Mouse (Mus musculus) embryo, embryonic 10.5 days (tissue): ENCODE data around the gene Hook1.
"Not testable (repeated sequence)": the region's sequence is repeated elsewhere in the genome, so short reads cannot be mapped to it uniquely, and the experiment has no call there.

Experiments used
- DNase-seq: peaks from one replicate; pipeline ENCODE4 v3.0.0-alpha.2; 2015; ENCODE audit warnings: low spot score

Gene Hook1

DNA sequence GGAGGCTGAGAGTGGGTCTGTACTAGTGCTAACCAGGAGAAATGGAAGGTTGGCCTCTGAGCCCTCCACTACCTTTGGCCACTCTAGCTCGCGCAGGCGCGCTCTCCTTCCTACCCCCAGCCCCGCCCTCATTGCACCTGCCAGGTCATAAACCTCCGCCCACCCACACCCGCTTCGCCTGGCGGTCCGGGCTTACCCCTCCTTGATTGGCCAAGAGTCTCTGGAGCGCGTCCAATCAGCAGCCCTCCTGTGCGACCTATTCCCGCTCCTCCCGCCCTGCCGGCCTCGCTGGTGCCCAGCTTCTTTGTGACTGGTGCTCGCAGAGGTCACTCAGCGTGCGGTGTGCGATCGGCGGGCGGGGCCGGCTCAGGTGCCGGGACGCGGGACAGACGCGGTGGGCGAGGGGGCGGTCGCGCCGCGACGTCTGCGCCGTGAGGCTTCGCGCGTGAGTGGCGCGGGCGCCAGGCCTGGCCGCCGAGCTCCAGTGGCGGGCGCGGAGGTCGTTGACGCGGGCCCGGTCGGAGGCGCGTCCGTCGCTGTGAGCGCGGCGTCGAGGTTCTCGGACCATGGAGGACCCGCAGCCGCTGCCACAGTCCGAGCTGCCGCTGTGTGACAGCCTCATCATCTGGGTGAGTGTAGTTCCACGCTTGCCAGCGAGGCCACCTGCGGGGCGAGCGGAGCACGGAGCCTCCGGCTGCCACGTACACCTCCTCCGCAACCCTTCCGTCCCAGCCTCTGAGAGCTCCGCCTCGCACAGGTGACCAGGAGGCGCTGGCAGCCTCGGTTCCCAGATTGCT lies at the start of gene Hook1:
Gene Hook1 (plus strand): TSS at position 313 of the 797 bp plus-strand sequence.
- peak; percentile 94 for DNase-seq

DNA sequence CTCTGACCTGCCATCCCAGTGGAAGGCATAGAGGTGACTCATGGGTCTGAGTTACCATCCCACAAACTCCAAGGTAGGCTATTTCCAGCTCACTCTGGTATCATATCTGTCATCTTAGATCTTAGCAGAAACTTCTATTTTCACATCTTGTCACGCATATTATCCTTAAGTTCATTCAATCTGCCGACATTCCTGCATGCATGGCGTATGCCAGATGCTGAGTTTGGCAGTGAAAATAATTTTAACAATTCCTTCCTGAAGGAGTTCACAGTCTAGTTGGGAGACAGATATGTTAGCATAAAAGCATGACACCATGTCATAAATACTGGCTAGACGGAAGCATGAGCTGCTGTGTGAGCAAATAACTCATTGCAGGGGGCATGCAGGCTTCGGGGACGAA lies 49.3 kb upstream of the Hook1 start:
- DNase-seq = no peak

DNA sequence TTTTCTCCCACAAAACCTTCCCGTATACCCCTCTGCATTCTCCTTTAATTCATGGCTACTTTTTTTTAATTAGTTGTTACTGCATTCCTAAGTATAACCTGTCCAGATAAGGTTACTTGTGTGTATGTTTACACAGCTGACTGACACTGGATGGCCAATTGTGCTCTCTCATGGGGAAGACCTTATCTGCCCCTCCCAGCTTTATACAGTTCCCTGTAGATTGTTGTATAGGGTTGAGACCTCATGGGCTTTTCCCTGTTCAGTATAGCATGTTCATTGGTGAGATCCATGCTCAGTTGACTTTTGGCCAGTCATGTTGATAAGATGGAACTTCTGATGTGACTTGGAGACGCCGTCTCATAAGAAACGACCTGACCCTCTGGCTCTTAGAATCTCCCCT lies 46.6 kb upstream of the Hook1 start:
- DNase-seq = no peak

DNA sequence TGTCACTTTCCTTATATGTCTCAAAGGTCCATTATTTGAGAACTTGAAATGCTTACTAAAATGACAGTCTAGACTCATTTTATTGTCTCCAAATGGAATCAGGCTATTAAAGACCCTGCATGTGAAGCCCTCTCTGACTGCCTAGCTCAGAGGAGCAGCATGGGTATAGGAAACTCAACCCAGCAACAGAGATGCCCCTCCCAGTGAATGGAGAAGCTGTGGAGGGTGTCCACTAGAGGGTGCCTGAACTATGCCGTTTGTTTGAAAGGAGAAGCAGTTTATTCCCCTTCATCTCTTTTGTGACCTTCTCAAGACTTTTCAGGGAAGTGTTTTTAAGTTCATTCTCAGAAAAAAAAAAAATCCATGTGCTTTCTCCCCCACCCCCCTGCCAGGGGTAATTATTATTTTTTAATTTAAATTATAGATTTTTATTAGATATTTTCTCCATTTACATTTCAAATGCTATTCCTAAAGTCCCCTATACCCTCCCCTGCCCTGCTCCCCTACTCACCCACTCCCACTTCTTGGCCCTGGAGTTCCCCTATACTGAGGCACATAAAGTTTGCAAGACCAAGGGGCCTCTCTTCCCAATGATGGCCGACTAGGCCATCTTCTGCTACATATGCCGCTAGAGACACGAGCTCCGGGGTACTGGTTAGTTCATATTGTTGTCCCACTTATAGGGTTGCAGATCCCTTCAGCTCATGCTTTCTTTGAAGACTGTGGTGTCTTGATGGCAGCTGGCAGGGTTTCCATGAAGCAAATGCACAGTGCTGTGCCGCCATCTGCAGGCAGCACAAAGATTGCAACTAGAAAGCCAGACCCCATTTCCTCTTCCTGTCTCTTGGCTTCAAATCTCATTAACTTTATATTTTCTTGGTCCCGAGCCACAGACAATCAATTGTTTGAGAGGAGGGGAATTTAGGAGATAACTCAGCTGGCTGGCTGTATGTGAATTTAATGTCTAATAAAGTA lies 42.5 kb upstream of the Hook1 start:
- DNase-seq = peak; percentile 91

DNA sequence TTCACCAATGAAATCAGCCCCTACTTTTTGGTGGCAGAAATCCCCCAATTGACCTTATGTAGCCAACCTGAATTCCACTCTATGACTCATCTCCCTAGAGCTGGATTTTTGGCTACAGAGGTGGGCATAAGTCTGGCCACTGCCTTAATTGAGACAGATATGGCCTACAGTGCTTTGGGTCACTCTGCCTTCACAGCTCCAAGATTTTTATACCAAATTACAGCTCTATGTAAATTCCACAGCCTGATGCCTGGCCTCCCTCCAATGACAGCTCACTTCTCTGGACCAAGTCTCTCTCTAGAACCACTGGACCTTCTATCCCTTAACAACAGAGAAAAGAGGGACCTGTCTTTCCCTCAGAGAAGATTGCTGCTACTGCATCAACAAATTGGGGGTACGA lies 38.2 kb upstream of the Hook1 start:
- no peak for DNase-seq

DNA sequence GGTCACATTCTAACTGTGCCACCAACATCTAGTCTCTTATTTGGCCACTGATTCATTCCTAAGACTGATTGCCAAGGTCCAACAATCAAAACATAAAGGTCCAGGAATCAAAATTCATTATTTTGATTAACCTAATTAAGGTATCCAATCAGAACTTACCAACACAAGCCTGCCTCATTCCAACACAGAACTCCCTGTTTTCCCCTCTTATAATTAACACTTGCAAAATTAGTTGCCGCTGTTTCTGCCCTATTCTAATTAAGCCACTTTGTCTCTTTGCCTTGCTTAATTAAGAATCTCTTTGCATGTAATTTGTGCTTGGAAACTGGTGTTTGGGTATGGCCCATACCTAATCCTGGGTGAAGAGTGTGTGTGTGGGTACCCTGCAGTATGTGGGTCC lies 37.1 kb upstream of the Hook1 start:
- no peak for DNase-seq

DNA sequence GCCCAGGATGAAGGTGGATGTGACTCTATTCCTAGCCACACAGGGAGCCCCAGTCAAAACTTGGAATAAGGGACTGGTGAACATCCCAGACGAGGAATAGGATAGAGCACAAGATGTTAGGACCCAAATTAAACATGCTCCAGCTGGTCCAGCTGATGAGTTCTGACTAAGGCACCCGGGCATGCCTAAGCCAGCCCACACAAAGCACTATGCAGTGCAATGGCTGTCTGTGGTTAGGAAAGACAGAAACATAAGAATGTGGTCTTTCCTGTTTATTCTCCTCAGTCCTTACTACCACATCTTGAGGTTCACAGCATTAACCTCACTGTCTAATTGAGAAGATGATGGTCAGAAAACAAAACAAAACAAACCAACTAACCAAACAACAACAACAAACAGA lies 35.7 kb upstream of the Hook1 start:
- DNase-seq = no peak

DNA sequence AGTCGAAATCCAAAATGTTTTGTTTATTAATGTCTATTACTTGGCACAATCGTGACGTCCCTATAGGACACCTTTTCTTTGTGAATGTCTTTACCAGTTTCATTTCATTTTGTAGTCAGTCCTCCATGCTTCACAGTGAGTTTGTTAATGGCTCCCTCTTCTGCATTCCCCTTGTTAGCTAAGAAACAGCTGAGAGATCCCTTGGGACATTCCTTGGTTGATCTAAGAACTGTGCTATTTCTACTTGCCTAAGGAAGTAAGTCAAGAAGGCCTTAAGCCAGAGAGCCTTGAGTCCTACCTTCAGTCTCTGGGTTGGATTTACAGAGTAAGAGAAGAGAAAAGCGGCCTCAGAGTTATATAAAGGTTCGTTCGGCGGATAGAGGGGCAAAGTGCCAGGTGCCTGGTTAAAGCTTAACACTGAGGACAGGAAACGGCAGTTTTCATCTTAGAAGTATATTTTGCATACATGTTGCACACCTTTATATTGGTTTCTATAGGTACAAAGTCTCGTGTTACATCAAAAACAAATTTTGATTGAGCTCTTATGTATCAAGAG lies 33.2 kb upstream of the Hook1 start:
- no peak for DNase-seq

DNA sequence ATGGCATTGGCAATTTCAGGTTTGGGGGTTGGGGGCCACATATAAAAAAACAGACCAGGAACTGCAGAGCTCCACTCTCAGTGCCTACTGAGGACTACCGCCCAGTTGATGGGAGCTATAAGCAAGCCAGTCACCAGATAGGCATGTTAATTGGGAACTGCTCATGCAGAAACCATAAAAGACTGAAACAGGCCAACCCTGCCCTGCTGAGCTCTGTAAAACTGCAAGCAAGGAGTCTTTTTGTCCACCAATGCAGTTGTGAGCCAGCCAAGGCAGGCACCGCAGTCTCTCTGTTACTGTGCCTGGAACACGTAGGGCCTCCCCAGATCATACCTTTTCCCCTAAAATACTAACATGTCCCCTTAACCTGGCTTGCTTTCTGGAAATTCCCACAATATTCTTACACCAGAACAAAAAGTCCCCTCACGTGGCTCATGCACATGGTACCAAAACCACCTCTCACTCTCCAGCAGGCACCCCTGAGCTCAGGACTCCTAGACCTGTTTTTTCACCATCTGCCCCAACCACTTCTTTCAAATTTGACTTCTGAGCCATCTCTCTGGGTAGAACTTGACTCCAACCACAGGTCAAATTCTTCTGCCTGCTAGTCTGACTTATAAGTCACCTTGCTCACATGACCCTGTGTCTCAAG lies 32.5 kb upstream of the Hook1 start:
- DNase-seq = no peak

DNA sequence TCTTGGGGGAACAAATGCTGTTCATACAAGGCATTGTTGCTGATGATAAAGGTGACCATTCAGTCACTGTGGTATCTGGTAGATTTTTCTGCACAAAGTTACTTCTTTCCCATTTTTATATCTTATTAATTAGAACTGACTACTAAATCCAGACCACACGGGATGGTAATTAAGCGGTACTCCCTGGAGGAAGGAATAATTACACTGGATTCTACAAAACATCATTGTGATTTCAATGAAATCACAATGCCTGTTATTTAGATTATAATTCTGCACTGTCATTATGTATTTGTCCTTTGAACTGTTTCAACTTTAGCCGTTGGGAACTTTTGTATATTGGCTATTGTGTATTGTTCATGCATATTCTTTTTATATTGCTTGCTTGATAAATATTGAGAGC lies 28.3 kb upstream of the Hook1 start:
- DNase-seq = no peak

DNA sequence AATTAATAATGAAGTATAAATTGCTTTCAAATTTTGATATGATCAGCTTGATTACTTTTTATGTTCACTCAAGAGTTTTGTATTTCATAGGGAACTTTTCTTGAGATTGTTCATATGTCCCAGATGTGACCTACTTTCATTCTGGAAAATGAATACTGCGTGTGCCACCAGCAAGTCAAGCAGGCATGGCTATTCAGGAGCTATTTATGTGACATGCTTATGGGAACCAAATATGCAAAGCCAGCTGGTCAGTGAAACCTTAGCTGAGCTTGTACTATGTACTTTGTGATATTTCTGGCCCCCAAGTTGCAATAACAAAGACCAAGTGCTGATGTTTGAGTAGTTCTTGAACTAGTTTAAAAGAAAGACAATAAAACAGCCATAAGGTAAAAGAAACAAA lies 19.1 kb upstream of the Hook1 start:
- no peak for DNase-seq

DNA sequence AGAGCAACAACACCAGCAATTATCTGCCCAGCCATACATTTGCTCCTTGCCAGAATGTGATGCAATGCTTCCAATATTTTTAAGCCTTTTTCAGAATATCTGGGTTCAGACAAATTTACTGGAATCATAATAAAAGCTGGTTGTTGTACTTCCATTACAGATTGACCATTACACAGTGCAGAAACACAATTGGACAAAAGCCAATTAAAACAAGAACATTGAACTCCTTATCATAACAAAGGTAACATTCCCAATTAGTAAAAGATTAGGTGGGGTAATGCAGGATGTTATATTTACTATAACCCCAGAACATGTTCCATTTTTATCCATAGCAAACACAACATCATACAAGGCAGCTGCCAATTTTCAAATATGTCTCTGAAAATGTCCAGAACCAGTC lies 13.7 kb upstream of the Hook1 start:
- no peak for DNase-seq

DNA sequence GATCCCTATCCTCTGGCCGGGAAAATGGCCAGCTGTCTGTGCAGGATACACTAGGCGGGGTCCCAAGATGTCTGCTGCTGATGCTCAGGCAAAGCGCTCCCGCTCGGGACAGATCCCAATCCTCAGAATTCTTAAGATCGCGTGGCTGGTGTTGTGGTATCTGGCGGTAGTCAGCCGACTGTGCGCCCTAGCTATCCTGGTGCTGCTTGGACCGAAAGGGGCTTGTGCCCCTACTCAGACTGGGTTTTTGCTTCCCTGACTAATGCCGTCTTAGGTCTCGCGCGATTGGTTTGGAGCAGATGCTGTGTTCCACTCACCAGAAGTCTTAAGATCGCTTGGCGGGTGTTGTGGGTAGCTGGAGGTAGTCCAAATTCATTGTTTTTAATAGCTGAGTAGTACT lies 15.2 kb downstream of the Hook1 start:
- DNase-seq = not testable (repeated sequence)

DNA sequence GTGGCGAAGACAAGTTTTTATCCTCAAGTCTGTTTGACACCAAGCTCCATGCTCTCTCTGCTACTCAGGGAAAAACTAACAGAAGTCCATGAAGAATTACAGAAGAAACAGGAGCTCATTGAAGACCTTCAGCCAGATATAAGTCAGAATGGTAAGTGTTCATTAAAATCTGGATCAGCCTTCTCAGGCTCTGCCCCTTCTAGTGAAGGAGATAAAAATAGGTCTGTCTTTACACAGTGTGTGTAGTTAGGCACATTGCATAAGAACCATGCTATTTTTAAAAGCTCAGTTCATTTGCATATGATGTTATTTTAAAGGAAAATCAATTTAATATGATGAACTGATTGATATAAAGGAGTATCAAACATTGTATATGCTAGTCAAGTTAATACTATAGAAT lies 49.8 kb downstream of the Hook1 start:
- DNase-seq = no peak

DNA sequence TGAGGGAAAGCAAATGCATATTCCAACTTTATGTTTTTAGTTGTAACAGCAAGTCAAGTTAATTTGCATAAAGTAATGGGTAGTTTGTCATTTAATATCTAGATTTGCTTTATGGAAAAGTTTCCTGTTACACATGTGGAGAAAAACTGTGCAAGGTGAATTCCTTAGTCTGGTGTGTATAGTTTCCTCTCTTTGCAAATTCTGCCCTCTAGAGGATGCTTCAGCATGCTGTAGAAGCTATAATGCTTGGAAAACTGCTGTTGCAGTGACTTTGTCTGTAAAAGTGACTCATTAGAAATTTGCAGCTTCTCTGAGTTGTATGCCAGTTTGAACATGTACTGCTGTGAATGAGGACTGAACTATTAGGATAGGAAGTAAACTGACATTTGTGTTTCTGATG lies 55.8 kb downstream of the Hook1 start:
- peak; percentile 53 for DNase-seq

DNA sequence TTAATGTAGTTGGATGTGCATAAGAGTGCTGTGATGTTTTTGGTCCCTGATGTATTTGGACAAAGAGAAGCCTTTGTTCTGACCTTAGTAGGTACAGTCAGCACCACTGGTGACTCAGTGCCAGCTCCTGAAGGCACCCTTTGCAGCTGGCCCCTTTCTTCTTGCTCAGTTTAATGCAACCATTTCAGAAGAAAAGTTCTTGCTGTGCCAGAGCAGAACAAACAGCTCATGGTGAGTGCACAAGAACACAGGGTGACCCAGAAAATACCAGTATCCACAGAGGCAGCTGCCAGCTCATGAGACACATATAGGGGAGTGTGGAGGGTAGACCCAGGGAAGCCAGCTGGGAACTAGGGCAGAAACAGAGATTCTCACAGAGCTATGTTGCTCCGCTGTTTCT lies 61.4 kb downstream of the Hook1 start:
- DNase-seq = no peak

DNA sequence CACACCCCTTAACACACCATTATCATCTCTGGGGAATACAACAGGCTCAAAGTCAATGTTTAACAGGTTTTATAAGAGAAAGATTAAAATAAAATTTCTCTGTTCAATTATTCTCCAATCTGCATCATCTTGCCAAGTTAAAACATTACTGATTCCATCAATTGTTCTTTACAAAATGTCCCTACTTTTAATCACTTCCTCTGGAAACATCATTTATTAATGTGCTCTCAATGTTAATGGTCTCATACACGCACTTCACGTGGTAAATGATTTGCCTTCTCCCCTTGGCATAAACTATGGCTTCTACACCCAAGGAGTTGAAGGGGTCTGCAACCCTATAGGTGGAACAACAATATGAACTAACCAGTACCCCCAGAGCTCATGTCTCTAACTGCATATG lies 93.1 kb downstream of the Hook1 start:
- DNase-seq = no peak

DNA sequence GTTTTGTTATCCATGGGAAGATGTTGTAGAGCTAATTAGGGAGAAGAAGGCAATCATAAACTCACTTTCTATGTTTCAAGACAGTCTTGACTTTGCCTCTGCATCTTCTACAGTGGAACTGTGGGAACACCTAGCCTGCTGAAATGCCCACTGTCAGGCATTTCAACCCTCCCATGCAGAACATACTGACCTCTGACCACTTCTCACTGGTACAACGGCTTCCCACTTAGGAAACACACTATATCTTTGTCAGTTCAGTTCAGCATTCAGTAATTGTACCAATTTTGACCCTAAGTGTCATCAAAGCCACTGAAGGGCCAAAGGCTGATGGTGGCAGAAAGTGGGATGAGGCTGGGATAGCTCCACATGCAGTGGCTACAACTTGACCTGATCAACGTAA lies 95.0 kb downstream of the Hook1 start:
- no peak for DNase-seq
